Mouse (Mus musculus): Measurements from ENCODE around the gene Noxa1. TPM values are rescaled to one million over a fixed set of nuclear protein-coding genes. Genes with fewer than 3 reads are reported as not detected.

The Noxa1 gene
- 0.17 TPM in 1 of 2 replicates, not detected in the other for polyA plus RNA-seq (2015; fragmentation: Nextera tagmentation; extraction: Ambion mirVana)

GRCm38 (mm10) chr2:25095109-25095850 lies at the start of gene Noxa1:
Gene Noxa1, minus strand, starts transcription at chr2:25095149.

GRCm38 (mm10) chr2:25080076-25080475 lies 14.9 kb downstream of the Noxa1 start, which contains the start of gene Entpd8:
Gene Entpd8, plus strand, starts transcription at chr2:25080304.

GRCm38 (mm10) chr2:25054221-25055067 lies 40.5 kb downstream of the Noxa1 start, which contains the start of gene Nsmf:
Gene Nsmf, plus strand, starts transcription at chr2:25054355.

Small RNAs within 50 kb of the gene (microRNA-seq; reads per million reads assigned to microRNA genes)
- gene Gm24328 (0 reads per million in 2 experiments), gene Mir7664 (0 reads per million in 2 experiments)

Other genes starting within 250 kb of the Noxa1 start
- 27.2 and 28.5 TPM in 2 replicates for gene Ehmt1, start 175.5 kb downstream of the Noxa1 start, polyA plus RNA-seq (2015; fragmentation: Nextera tagmentation; extraction: Ambion mirVana)
- gene Arrdc1, start 159.9 kb downstream of the Noxa1 start, polyA plus RNA-seq (2015; fragmentation: Nextera tagmentation; extraction: Ambion mirVana), result 16.4 and 17.6 TPM in 2 replicates
- gene Zmynd19, start 145.4 kb downstream of the Noxa1 start, polyA plus RNA-seq (2015; fragmentation: Nextera tagmentation; extraction: Ambion mirVana), result 6.0 and 7.3 TPM in 2 replicates
- 10.7 and 11.1 TPM in 2 replicates for gene Dph7, start 132.7 kb downstream of the Noxa1 start, polyA plus RNA-seq (2015; fragmentation: Nextera tagmentation; extraction: Ambion mirVana)
- 125 and 128 TPM in 2 replicates for gene Mrpl41, start 120.1 kb downstream of the Noxa1 start, polyA plus RNA-seq (2015; fragmentation: Nextera tagmentation; extraction: Ambion mirVana)
- 8.0 and 9.6 TPM in 2 replicates for gene Pnpla7, start 119.1 kb downstream of the Noxa1 start, polyA plus RNA-seq (2015; fragmentation: Nextera tagmentation; extraction: Ambion mirVana)
- gene Nsmf, start 40.8 kb downstream of the Noxa1 start, polyA plus RNA-seq (2015; fragmentation: Nextera tagmentation; extraction: Ambion mirVana), result 33.9 and 34.8 TPM in 2 replicates
- gene Entpd8, start 14.8 kb downstream of the Noxa1 start, polyA plus RNA-seq (2015; fragmentation: Nextera tagmentation; extraction: Ambion mirVana), result not detected in 2 replicates
- gene Nrarp, start 85.6 kb upstream of the Noxa1 start, polyA plus RNA-seq (2015; fragmentation: Nextera tagmentation; extraction: Ambion mirVana), result 9.5 and 13.8 TPM in 2 replicates
- 2.5 and 3.6 TPM in 2 replicates for gene Tor4a, start 101.7 kb upstream of the Noxa1 start, polyA plus RNA-seq (2015; fragmentation: Nextera tagmentation; extraction: Ambion mirVana)
- gene Nelfb, start 116.3 kb upstream of the Noxa1 start, polyA plus RNA-seq (2015; fragmentation: Nextera tagmentation; extraction: Ambion mirVana), result 42.2 and 43.2 TPM in 2 replicates
- not detected in 2 replicates for gene Stpg3, start 119.5 kb upstream of the Noxa1 start, polyA plus RNA-seq (2015; fragmentation: Nextera tagmentation; extraction: Ambion mirVana)
- 0.19 TPM in 1 of 2 replicates, not detected in the other for gene Fam166a, start 123.6 kb upstream of the Noxa1 start, polyA plus RNA-seq (2015; fragmentation: Nextera tagmentation; extraction: Ambion mirVana)
- 141 and 191 TPM in 2 replicates for gene Tubb4b, start 129.6 kb upstream of the Noxa1 start, polyA plus RNA-seq (2015; fragmentation: Nextera tagmentation; extraction: Ambion mirVana)
- gene Slc34a3, start 139.2 kb upstream of the Noxa1 start, polyA plus RNA-seq (2015; fragmentation: Nextera tagmentation; extraction: Ambion mirVana), result not detected in 2 replicates
- gene Rnf224, start 141.6 kb upstream of the Noxa1 start, polyA plus RNA-seq (2015; fragmentation: Nextera tagmentation; extraction: Ambion mirVana), result not detected in 2 replicates
- gene Rnf208, start 147.1 kb upstream of the Noxa1 start, polyA plus RNA-seq (2015; fragmentation: Nextera tagmentation; extraction: Ambion mirVana), result 0.50 and 1.5 TPM in 2 replicates
- 8.6 TPM in 1 of 2 replicates, not detected in the other for gene Cysrt1, start 147.3 kb upstream of the Noxa1 start, polyA plus RNA-seq (2015; fragmentation: Nextera tagmentation; extraction: Ambion mirVana)
- gene AL732309.1, start 151.7 kb upstream of the Noxa1 start, polyA plus RNA-seq (2015; fragmentation: Nextera tagmentation; extraction: Ambion mirVana), result 1.2 and 2.0 TPM in 2 replicates
- 27.2 and 29.6 TPM in 2 replicates for gene Tmem203, start 160.3 kb upstream of the Noxa1 start, polyA plus RNA-seq (2015; fragmentation: Nextera tagmentation; extraction: Ambion mirVana)
- 3.0 and 3.9 TPM in 2 replicates for gene Tprn, start 167.5 kb upstream of the Noxa1 start, polyA plus RNA-seq (2015; fragmentation: Nextera tagmentation; extraction: Ambion mirVana)
- gene Ssna1, start 177.3 kb upstream of the Noxa1 start, polyA plus RNA-seq (2015; fragmentation: Nextera tagmentation; extraction: Ambion mirVana), result 102 and 122 TPM in 2 replicates
- gene Anapc2, start 177.3 kb upstream of the Noxa1 start, polyA plus RNA-seq (2015; fragmentation: Nextera tagmentation; extraction: Ambion mirVana), result 51.7 and 54.8 TPM in 2 replicates
- gene Tmem210, start 193.0 kb upstream of the Noxa1 start, polyA plus RNA-seq (2015; fragmentation: Nextera tagmentation; extraction: Ambion mirVana), result not detected in 2 replicates
- gene Lrrc26, start 194.8 kb upstream of the Noxa1 start, polyA plus RNA-seq (2015; fragmentation: Nextera tagmentation; extraction: Ambion mirVana), result 0.12 and 0.15 TPM in 2 replicates
- not detected in 2 replicates for gene Grin1, start 224.0 kb upstream of the Noxa1 start, polyA plus RNA-seq (2015; fragmentation: Nextera tagmentation; extraction: Ambion mirVana)
- gene Man1b1, start 237.2 kb upstream of the Noxa1 start, polyA plus RNA-seq (2015; fragmentation: Nextera tagmentation; extraction: Ambion mirVana), result 29.6 and 33.0 TPM in 2 replicates